Mouse (Mus musculus): ENCODE measurements at regions not wholly inside any gene's neighbourhood (a gene's known extent, or its start where the extent isn't known, plus 50 kb on each side); places are given as distances from the start of the nearest gene placed in this dataset.
"Not testable (repeated sequence)": the region's sequence is repeated elsewhere in the genome, so short reads cannot be mapped to it uniquely, and the experiment has no call there.

DNA sequence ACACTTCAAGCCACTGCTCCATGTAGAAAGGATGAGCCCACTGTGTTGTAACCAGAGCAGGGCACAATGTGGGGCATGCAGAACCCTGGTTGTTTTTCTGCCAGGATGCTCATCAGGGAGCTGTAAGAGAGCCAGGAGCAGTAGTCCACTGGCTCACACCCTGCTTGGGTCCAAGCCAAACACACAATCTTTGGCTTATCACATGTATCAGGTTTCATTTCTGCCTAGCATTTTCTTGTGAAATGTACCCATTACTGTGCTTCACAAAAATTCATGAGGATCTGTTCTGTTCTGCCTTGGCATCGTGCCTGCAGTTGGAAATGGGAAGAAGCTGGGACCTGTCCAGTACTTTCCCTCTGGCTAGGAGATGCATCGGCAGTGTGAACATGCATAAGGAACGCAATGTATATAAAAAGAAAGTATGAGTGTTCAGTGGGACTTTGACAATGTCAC, 491.6 kb upstream of the Igfbp3 start:
- DNase-seq (ENCODE audit: low spot score) = peak; percentile 2

DNA sequence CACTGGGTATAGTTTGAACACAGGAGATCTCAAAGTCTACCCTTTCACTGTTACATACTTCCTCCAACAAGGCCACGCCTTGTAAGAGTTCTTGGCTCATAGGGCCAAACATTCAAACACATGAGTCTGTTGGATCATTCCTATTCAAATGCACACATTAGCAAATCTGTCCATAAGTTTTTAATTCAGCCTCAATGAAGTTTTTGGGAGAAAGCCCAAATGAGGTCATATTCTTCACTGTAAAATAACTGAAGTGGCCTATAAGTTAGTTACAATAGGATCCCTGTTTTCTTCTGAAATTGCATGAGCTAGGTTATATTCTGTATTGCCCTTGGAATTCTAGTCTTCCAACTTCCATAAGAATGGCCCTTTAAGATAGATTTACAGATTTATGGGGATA, 483.9 kb upstream of the Igfbp3 start:
- DNase-seq (ENCODE audit: low spot score) = no peak

GRCm38 (mm10) chr11:7689701-7690100, 476.0 kb upstream of the Igfbp3 start:
- not testable (repeated sequence) for DNase-seq (ENCODE audit: low spot score)

- peak; percentile 6 for DNase-seq (ENCODE audit: low spot score)
These were observed 459.1 kb upstream of the Igfbp3 start for GRCm38 (mm10) chr11:7672821-7673220.

DNA sequence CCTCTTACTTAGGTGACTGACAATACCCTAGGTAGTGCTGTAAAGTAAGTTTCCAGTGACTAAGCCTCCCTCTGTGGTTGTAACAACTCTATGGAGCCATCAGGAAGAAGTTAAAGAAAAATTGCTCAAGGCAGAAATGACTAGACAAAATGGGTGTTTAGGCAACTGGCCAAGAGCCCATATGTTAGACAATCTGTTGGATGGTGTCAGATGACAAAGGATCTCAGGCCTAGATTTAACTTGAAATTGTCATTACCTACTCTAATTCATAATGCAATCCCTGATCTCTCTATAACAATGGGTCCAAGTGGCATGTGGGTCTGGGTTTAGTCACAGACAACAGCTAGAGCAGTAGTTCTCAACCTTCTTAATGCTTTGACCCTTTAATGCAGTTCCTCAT, 416.9 kb upstream of the Igfbp3 start:
- no peak for DNase-seq (ENCODE audit: low spot score)

- DNase-seq (ENCODE audit: low spot score) = peak; percentile 11
These were observed 411.5 kb upstream of the Igfbp3 start for GRCm38 (mm10) chr11:7625256-7625655.

DNA sequence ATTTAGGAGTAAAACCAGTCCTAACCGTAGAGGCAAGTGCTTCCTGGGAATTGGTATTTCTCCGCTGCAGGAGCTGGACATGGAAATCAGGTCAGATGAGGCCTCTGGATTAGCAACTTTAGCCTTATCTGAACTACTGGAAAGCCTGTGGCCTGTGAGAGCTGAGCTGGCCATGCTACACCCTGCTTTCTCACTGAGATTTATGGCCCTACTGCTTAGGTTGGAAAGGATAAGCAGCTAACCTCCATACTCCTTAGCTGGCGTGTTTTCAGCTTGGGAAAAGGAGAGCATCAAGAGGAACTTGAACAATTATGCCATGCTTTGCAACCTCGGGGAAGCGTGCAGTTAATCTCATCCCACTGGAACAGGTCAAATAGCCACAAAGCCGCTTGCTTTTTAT, 406.6 kb upstream of the Igfbp3 start:
- DNase-seq (ENCODE audit: low spot score) = peak; percentile 11

DNA sequence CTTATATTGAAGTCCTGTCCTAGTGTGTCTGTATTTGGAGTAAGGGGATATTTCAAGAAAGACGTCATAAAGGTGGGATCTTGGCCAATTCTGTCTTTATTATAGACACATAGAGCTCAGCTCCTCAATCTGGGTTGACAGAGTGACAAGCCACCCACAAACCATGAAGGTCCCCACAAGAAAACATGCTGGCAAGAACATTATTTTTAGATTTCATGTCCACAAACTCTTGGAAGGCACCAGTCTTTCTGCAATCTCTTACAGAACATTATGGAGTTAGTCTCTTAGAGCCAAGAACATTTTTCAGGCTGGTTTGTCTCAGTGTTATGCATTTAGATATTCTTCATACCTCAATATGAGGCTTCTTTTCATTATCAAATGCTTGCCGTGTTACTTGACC, 397.0 kb upstream of the Igfbp3 start:
- no peak for DNase-seq (ENCODE audit: low spot score)

GRCm38 (mm10) chr11:7609921-7610320, 396.2 kb upstream of the Igfbp3 start:
- no peak for DNase-seq (ENCODE audit: low spot score)

GRCm38 (mm10) chr11:7606652-7607051, 392.9 kb upstream of the Igfbp3 start:
- no peak for DNase-seq (ENCODE audit: low spot score)

DNA sequence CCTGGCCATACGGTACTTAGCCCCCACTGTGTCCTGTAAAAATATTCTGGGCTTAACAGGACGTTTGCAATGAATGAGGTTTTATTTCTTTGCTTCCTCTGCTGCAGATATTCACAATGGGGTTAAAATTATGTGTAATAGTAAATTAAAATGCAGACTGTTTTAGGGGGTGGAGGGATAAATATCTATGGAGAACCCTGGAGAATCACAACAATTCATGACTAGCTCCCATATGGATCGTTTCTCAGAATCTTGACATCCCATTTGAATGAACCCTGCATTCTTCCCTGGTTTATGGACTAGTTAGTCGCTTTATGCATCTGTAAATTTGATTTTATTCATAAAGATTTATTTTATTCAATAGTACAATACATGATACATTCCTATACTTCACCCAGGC, 378.3 kb upstream of the Igfbp3 start:
- DNase-seq (ENCODE audit: low spot score) = no peak

- no peak for DNase-seq (ENCODE audit: low spot score)
These were observed 369.6 kb upstream of the Igfbp3 start for GRCm38 (mm10) chr11:7583296-7583695.

- no peak for DNase-seq (ENCODE audit: low spot score)
These were observed 354.8 kb upstream of the Igfbp3 start for GRCm38 (mm10) chr11:7568484-7568883.

DNA sequence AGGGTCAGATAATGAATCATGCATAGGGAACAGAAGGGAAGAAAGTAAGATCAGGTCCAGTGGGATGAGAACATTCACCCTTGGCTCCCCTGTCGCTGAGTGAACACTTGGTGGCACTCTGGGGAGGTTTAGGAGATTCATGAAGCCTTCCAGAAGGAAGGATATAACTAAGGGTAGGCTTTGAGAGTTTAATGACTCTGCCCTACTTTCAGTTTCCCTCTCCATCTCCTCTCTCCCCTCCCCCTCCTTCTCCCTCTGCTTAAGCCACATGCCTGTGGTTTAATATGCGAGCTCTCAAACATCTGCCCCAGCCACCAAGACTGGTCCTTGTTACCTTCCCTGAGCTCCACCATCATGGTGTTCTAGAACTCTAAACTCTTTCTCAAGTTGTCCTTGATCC, 348.3 kb upstream of the Igfbp3 start:
- no peak for DNase-seq (ENCODE audit: low spot score)

- no peak for DNase-seq (ENCODE audit: low spot score)
These were observed 347.7 kb upstream of the Igfbp3 start for GRCm38 (mm10) chr11:7561437-7561836.

GRCm38 (mm10) chr11:7555613-7556274, 342.0 kb upstream of the Igfbp3 start:
- no peak for DNase-seq (ENCODE audit: low spot score)

DNA sequence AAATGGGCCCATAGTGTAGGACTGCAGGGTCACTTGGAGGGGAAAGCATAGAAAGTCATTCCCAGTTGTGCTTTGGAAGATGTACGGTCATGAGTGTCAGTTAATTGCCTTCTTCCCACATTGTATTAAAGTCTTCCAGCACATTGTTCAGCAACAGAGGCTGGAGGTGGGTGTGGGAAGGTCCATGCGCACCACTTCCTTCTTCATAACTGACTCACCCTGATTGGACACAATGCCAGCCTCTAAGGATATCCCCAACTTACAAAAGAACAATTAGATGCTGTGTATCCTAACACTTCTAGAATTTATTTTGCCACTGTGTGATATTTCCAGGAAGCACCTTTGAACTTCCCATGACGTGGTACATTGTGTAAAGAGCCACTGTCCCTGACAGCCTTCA, 338.4 kb upstream of the Igfbp3 start:
- DNase-seq (ENCODE audit: low spot score) = no peak

- DNase-seq (ENCODE audit: low spot score) = no peak
These were observed 334.1 kb upstream of the Igfbp3 start for GRCm38 (mm10) chr11:7547796-7548195.

GRCm38 (mm10) chr11:7545621-7546020, 331.9 kb upstream of the Igfbp3 start:
- no peak for DNase-seq (ENCODE audit: low spot score)

- no peak for DNase-seq (ENCODE audit: low spot score)
These were observed 320.9 kb upstream of the Igfbp3 start for GRCm38 (mm10) chr11:7534590-7534989.

- no peak for DNase-seq (ENCODE audit: low spot score)
These were observed 319.6 kb upstream of the Igfbp3 start for GRCm38 (mm10) chr11:7533327-7533726.

- no peak for DNase-seq (ENCODE audit: low spot score)
These were observed 318.1 kb upstream of the Igfbp3 start for GRCm38 (mm10) chr11:7531847-7532246.

DNA sequence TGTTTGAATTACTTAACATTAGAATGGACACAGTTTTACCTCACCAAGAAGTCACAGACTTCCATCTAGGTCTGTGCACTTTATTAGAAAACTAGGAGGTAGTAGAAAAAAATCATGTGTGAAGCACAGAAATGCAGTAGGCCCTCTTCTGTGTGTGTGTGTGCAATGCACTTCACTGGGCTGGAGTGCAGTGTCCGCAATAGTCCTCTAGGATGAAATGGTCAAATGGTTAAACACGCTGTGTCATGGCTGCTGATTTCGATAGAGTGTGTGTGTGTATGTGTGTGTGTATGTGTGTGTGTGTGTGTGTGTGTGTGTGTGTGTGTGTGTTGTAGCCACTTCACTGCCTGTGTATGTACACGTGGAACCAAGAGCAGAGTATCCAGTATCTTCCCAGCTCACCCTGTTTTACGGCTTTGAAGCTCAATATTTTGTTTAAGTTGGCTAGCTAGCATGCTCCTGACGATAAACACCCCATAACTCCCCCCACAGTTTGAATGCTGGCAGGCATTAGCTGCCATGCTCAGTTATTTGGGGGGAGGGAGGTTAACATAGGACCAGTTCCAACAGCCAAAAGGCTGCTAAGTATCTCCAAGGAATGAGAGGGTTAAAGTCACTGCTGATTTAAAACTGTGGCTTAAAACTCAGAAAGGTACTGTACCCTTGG, 316.9 kb upstream of the Igfbp3 start:
- DNase-seq (ENCODE audit: low spot score) = no peak

DNA sequence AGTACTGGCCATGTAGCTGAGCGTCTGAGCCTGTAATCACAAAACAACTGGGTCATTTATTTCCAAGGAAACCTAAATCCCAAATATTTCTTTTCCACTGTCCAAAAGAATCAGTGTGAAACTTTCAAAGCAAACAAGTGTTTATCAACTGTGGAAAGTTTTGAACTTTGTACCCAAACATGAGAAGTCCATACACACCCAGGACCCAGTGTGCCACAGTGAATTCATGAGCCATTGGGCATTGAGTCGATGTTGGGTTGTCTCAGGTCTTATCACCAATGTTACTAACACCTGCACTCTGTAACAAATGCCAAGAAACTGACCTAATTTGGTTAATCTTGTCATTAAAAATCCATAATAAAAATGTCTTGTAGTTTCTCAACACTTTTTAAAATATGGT, 305.8 kb upstream of the Igfbp3 start:
- DNase-seq (ENCODE audit: low spot score) = no peak
